Mouse (Mus musculus) forebrain, embryonic 16.5 days (tissue): Measurements from ENCODE around the gene Gm29797. TPM values are rescaled to one million over a fixed set of nuclear protein-coding genes. Genes with fewer than 3 reads are reported as not detected.

Experiments
- ATAC-seq: fragments of 200-750 bp; cut with Nextera tagmentation; 2 replicates; pipeline ENCODE4 v1.8.0; 2017; ENCODE audit warnings: mild to moderate bottlenecking, moderate library complexity
- H3K27ac ChIP-seq: fragments of 300-500 bp; sonication (generic); 2 replicates; pipeline ENCODE4 v1.5.1; 2014; ENCODE audit warnings: low read length, control low read depth
- H3K27me3 ChIP-seq: fragments of 300-500 bp; sonication (generic); replicated peaks from 2 replicates; pipeline ENCODE4 v1.6.1; 2014; ENCODE audit warnings: low read length; ENCODE audit not compliant: control insufficient read depth, insufficient read depth
- H3K36me3 ChIP-seq: fragments of 300-500 bp; sonication (generic); 2 replicates; pipeline ENCODE4 v1.6.1; 2014; ENCODE audit not compliant: control insufficient read depth, insufficient read depth
- H3K4me1 ChIP-seq: fragments of 300-500 bp; sonication (generic); replicated peaks from 2 replicates; pipeline ENCODE4 v1.6.1; 2014; ENCODE audit warnings: low read length; ENCODE audit not compliant: control insufficient read depth, insufficient read depth
- H3K4me2 ChIP-seq: fragments of 300-500 bp; sonication (generic); 2 replicates; pipeline ENCODE4 v1.6.1; 2014; ENCODE audit warnings: mild to moderate bottlenecking, low read length, control low read depth
- H3K4me3 ChIP-seq: fragments of 300-500 bp; sonication (generic); replicated peaks from 2 replicates; pipeline ENCODE4 v1.5.1; 2014; ENCODE audit warnings: mild to moderate bottlenecking, low read length, control low read depth
- H3K9ac ChIP-seq: fragments of 300-500 bp; sonication (generic); replicated peaks from 2 replicates; pipeline ENCODE4 v1.6.1; 2014; ENCODE audit warnings: low read depth, low read length, control low read depth
- H3K9me3 ChIP-seq: fragments of 300-500 bp; sonication (generic); 2 replicates; pipeline ENCODE4 v1.6.1; 2016; ENCODE audit warnings: low read length; ENCODE audit not compliant: control insufficient read depth
- WGBS: fragments of 180-500 bp; shearing (Covaris S2); extraction: QIAGEN DNeasy Blood & Tissue Kit; methylation state at CpG from one replicate; pipeline ENCODE4 v1.1.7; 2014; 5-methylcytosine and 5-hydroxymethylcytosine counted together
- polyA plus RNA-seq: library from polyadenylated mRNA; unstranded; fragments of >200 nt; fragmentation: Nextera tagmentation; extraction: Ambion mirVana; gene quantifications from 2 replicates; pipeline ENCODE4 v1.2.1, GENCODE M21; 2015

The Gm29797 gene
- 0.49 TPM in 1 of 2 replicates, not detected in the other for polyA plus RNA-seq

DNA sequence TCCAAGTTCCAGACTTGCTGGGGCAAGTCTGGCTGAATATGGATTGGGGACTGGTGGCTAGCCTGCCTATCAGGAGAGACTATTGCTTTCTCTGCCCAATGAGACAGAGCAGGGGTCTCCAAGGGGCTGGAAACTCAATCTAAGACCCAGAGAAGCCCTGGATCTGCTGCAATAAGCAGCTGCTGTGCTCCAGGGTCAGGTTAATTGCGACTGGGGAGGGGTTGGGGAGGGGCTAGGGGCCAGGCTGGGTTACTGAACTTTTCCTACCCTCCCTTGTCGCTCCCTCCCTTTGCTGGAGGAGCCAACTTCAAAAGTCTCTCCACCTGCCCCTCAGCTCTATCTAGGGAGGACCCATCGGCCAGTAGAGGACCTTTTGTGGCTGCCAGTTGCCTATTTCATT lies at the start of gene Gm29797:
Gene Gm29797 (plus strand): TSS at position 301 of the 400 bp plus-strand sequence.
- Histone ChIP-seq H3K9me3 (no peaks in the 10 kb centered on the region), H3K4me1 (no peaks in the 10 kb centered on the region), H3K9ac (no peak within 1 kb of the TSS), H3K27ac (no peak within 1 kb of the TSS), H3K4me3 (no peak within 1 kb of the TSS), H3K36me3 (peaks cover 27% of the 10 kb centered on the region), H3K4me2 (no peak within 1 kb of the TSS), H3K27me3 (no peaks in the 10 kb centered on the region)
- 79% methylated on average over 3 of the region's 3 CpGs for WGBS
- no peak for ATAC-seq

DNA sequence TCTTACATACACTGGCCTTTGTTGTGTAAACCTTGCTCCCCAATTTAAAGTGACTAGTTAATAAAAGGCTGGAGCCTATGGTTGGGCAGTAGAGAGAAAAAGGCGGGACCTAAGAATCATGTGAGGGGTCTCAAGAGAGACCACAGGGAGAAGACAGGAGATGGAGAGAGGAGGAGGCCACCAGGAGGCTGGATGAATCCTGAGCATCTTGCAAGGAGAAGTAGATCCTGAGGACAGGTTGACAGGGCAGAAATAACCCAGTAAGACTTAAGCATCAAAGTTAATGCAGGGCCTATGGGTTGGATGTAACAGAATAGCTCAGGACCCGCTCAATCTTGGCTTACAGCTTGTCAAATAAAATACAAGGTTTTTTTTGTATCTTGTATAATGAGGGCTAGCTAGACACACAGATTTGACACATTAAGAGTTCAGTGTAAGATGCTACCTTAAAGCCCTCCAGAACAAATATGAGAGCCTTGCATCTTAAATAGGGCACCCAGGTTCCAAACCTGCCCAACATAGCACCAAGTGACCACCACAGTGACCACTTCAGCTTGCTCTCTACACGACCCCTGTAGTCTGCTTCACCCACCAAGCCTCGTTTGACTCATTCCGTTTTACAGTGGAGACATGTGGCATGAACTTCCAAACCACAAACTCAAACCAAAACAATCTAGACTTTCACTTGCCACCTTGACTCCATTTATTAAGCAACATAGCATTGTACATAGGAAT lies 37.9 kb upstream of the Gm29797 start:
- ATAC-seq, result no peak
- no peak overlapping the region for H3K4me3 ChIP-seq
- no peak overlapping the region for H3K4me2 ChIP-seq
- H3K27ac ChIP-seq, result no peak overlapping the region
- 87% methylated on average over 5 of the region's 5 CpGs for WGBS
- peaks cover 23% of the 10 kb centered on the region for H3K36me3 ChIP-seq
- no peaks in the 10 kb centered on the region for H3K9me3 ChIP-seq
- no peak overlapping the region for H3K9ac ChIP-seq
- H3K4me1 ChIP-seq, result no peaks in the 10 kb centered on the region
- no peaks in the 10 kb centered on the region for H3K27me3 ChIP-seq

- no peak for ATAC-seq
- no peaks in the 10 kb centered on the region for H3K9me3 ChIP-seq
- no peak overlapping the region for H3K4me2 ChIP-seq
- H3K4me1 ChIP-seq, result no peaks in the 10 kb centered on the region
- no peak overlapping the region for H3K4me3 ChIP-seq
- no peaks in the 10 kb centered on the region for H3K27me3 ChIP-seq
- H3K9ac ChIP-seq, result no peak overlapping the region
- H3K27ac ChIP-seq, result no peak overlapping the region
- peaks cover 32% of the 10 kb centered on the region for H3K36me3 ChIP-seq
Measured at GRCm38 (mm10) chr2:181623401-181623800, 33.4 kb upstream of the Gm29797 start.

DNA sequence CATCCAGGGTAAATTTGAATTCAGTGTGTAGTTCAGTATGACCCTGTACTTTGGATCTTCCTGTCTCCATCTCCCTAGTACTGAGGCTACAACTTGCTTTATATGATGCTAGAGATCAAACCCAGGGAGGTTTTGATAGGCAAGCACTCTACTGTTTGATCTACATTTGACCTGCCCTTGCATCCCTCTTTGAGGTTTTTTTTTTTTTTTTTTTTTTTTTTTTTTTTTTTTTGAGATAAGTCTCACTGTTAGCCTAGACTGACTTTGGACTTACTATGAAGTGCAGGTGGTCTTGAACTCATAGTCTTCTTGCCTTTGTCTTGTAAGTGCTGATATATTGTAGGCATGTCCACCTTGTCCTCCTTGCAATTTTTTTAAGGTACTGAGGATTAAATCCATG lies 28.4 kb upstream of the Gm29797 start:
- Histone ChIP-seq H3K4me2 (no peak overlapping the region), H3K9me3 (no peaks in the 10 kb centered on the region), H3K4me3 (no peak overlapping the region), H3K9ac (no peak overlapping the region), H3K27me3 (no peaks in the 10 kb centered on the region), H3K36me3 (peaks cover 17% of the 10 kb centered on the region), H3K27ac (no peak overlapping the region), H3K4me1 (no peaks in the 10 kb centered on the region)
- no peak for ATAC-seq

GRCm38 (mm10) chr2:181632624-181633023 lies 24.2 kb upstream of the Gm29797 start:
- no peak for ATAC-seq
- Histone ChIP-seq H3K9me3 (no peaks in the 10 kb centered on the region), H3K4me3 (no peak overlapping the region), H3K36me3 (peaks cover 29% of the 10 kb centered on the region), H3K27ac (no peak overlapping the region), H3K27me3 (no peaks in the 10 kb centered on the region), H3K4me1 (no peaks in the 10 kb centered on the region), H3K4me2 (no peak overlapping the region), H3K9ac (no peak overlapping the region)
- WGBS, result 85% methylated on average over 6 of the region's 6 CpGs

- Histone ChIP-seq H3K36me3 (peaks cover 36% of the 10 kb centered on the region), H3K9ac (no peak overlapping the region), H3K9me3 (no peaks in the 10 kb centered on the region), H3K4me2 (no peak overlapping the region), H3K4me3 (no peak overlapping the region), H3K27me3 (no peaks in the 10 kb centered on the region), H3K27ac (no peak overlapping the region), H3K4me1 (no peaks in the 10 kb centered on the region)
- ATAC-seq, result no peak
- 94% methylated on average over 3 of the region's 3 CpGs for WGBS
Measured at GRCm38 (mm10) chr2:181635865-181636264, 21.0 kb upstream of the Gm29797 start.

GRCm38 (mm10) chr2:181644361-181644760 lies 12.5 kb upstream of the Gm29797 start:
- H3K4me3 ChIP-seq, result no peak overlapping the region
- ATAC-seq, result no peak
- H3K36me3 ChIP-seq, result peaks cover 31% of the 10 kb centered on the region
- no peak overlapping the region for H3K4me2 ChIP-seq
- no peaks in the 10 kb centered on the region for H3K4me1 ChIP-seq
- WGBS, result 90% methylated on average over 2 of the region's 2 CpGs
- H3K9ac ChIP-seq, result no peak overlapping the region
- H3K27me3 ChIP-seq, result no peaks in the 10 kb centered on the region
- no peak overlapping the region for H3K27ac ChIP-seq
- no peaks in the 10 kb centered on the region for H3K9me3 ChIP-seq

GRCm38 (mm10) chr2:181645666-181646065 lies 11.2 kb upstream of the Gm29797 start:
- ATAC-seq, result no peak
- 83% methylated on average over 3 of the region's 3 CpGs for WGBS
- H3K27me3 ChIP-seq, result no peaks in the 10 kb centered on the region

GRCm38 (mm10) chr2:181646626-181647472 lies 10.0 kb upstream of the Gm29797 start:
- H3K9ac ChIP-seq, result no peak overlapping the region
- H3K27me3 ChIP-seq, result no peaks in the 10 kb centered on the region
- no peak overlapping the region for H3K27ac ChIP-seq
- peaks cover 39% of the 10 kb centered on the region for H3K36me3 ChIP-seq
- no peaks in the 10 kb centered on the region for H3K4me1 ChIP-seq
- WGBS, result 97% methylated on average over 6 of the region's 6 CpGs
- no peak for ATAC-seq
- H3K4me2 ChIP-seq, result no peak overlapping the region
- no peaks in the 10 kb centered on the region for H3K9me3 ChIP-seq
- H3K4me3 ChIP-seq, result no peak overlapping the region

More at GRCm38 (mm10) chr2:181645666-181646065, 11.2 kb upstream of the Gm29797 start:
- Histone ChIP-seq H3K36me3 (peaks cover 41% of the 10 kb centered on the region), H3K27ac (no peak overlapping the region), H3K9ac (no peak overlapping the region), H3K4me3 (no peak overlapping the region), H3K4me2 (no peak overlapping the region), H3K9me3 (no peaks in the 10 kb centered on the region), H3K4me1 (no peaks in the 10 kb centered on the region)
